Mouse (Mus musculus) hindbrain, embryonic 16.5 days (tissue): ENCODE measurements around the gene Hbs1l. TPM values are rescaled to one million over a fixed set of nuclear protein-coding genes. Genes with fewer than 3 reads are reported as not detected.

Experiments
- ATAC-seq: fragments of 200-750 bp; cut with Nextera tagmentation; 2 replicates; pipeline ENCODE4 v1.8.0; 2017; ENCODE audit warnings: moderate TSS enrichment, moderate library complexity
- H3K27ac ChIP-seq: fragments of 300-500 bp; sonication (generic); 2 replicates; pipeline ENCODE4 v1.5.1; 2014; ENCODE audit warnings: low read depth, mild to moderate bottlenecking, control low read depth, low read length, moderate library complexity
- H3K27me3 ChIP-seq: fragments of 300-500 bp; sonication (generic); replicated peaks from 2 replicates; pipeline ENCODE4 v1.6.1; 2014; ENCODE audit warnings: low read length; ENCODE audit not compliant: control insufficient read depth, insufficient read depth
- H3K36me3 ChIP-seq: fragments of 300-500 bp; sonication (generic); 2 replicates; pipeline ENCODE4 v1.6.1; 2014; ENCODE audit warnings: mild to moderate bottlenecking, low read length, moderate library complexity, mixed read lengths; ENCODE audit not compliant: control insufficient read depth, insufficient read depth
- H3K4me1 ChIP-seq: fragments of 300-500 bp; sonication (generic); 2 replicates; pipeline ENCODE4 v1.6.1; 2014; ENCODE audit warnings: low read depth, low read length; ENCODE audit not compliant: control insufficient read depth, insufficient read depth
- H3K4me2 ChIP-seq: fragments of 300-500 bp; sonication (generic); 2 replicates; pipeline ENCODE4 v1.6.1; 2014; ENCODE audit warnings: mild to moderate bottlenecking, low read length, control low read depth, moderate library complexity
- H3K4me3 ChIP-seq: fragments of 300-500 bp; sonication (generic); 2 replicates; pipeline ENCODE4 v1.5.1; 2014; ENCODE audit warnings: mild to moderate bottlenecking, low read length, control low read depth, moderate library complexity
- H3K9ac ChIP-seq: fragments of 300-500 bp; sonication (generic); 2 replicates; pipeline ENCODE4 v1.6.1; 2014; ENCODE audit warnings: low read depth, mild to moderate bottlenecking, control low read depth, low read length, moderate library complexity
- H3K9me3 ChIP-seq: fragments of 300-500 bp; sonication (generic); 2 replicates; pipeline ENCODE4 v1.6.1; 2014; ENCODE audit warnings: mild to moderate bottlenecking, low read length, moderate library complexity; ENCODE audit not compliant: control insufficient read depth
- WGBS: fragments of 180-500 bp; shearing (Covaris S2); extraction: QIAGEN DNeasy Blood & Tissue Kit; methylation state at CpG from one replicate; pipeline ENCODE4 v1.1.7; 2014; 5-methylcytosine and 5-hydroxymethylcytosine counted together
- polyA plus RNA-seq: library from polyadenylated mRNA; unstranded; fragments of >200 nt; fragmentation: Nextera tagmentation; extraction: Ambion mirVana; gene quantifications from 2 replicates; pipeline ENCODE4 v1.2.1, GENCODE M21; 2015

The Hbs1l gene
- polyA plus RNA-seq, 1 experiment from 2014 or later = 88.1 TPM

DNA sequence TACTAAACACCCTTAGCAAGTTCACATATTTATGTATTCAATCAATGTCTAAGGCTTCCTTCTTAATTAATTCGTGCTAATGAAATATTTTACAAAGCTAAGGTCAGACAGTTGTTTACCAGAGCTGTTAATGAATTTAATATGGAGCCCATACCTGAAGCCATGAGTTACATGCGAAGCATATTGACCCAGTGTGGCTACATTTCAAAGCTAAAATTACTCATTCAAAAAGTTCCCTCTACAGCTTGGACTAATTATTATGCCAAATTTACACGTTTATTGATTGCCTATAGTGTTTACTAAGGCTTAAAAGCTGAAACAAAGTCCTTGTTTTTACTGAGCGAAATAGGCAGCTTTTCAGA, 401 bp upstream of the Hbs1l start:
- 0 out of 2 replicates have a peak overlapping the region, but pooled peaks have one; percentile 2 for H3K27ac ChIP-seq
- no peaks in the 10 kb centered on the region for H3K9me3 ChIP-seq
- H3K9ac ChIP-seq = peak overlapping the region; percentile 49
- 43% methylated on average over 4 of the region's 4 CpGs for WGBS
- H3K4me1 ChIP-seq = peaks cover 14% of the 10 kb centered on the region
- H3K4me3 ChIP-seq = peak overlapping the region; percentile 53
- H3K36me3 ChIP-seq = no peaks in the 10 kb centered on the region; the same call in 1 of the 2 replicates
- H3K4me2 ChIP-seq = peak overlapping the region; percentile 62
- H3K27me3 ChIP-seq = no peaks in the 10 kb centered on the region
- no peak; the same call in 1 of the 2 replicates for ATAC-seq

DNA sequence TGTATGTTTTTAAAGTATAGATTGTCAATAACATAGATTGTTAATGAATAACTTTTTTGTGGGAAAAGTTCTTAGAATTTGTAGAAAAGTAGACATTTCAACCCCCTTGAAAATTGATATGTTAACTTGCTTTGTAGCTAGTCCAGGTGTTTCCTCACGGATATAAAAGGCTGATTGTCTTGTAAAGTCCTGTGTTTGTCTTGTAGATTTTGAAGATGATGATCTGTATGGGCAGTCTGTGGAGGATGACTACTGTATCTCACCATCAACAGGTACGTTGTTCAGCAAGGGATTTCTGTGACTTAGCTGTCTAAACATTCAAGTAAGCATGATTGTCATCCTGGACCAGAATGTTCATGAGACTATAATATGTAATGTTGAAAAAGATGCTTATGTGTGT, 3.2 kb downstream of the Hbs1l start:
- Histone ChIP-seq H3K9me3 (no peaks in the 10 kb centered on the region), H3K27me3 (no peaks in the 10 kb centered on the region), H3K4me2 (no peak overlapping the region), H3K36me3 (peaks cover 4% of the 10 kb centered on the region), H3K4me3 (no peak overlapping the region), H3K9ac (no peak overlapping the region), H3K27ac (no peak overlapping the region), H3K4me1 (peaks cover 14% of the 10 kb centered on the region)
- WGBS = 95% methylated on average over 2 of the region's 2 CpGs
- no peak for ATAC-seq

GRCm38 (mm10) chr10:21301822-21302221, 6.0 kb downstream of the Hbs1l start:
- H3K4me3 ChIP-seq = no peak overlapping the region
- H3K27me3 ChIP-seq = no peaks in the 10 kb centered on the region
- WGBS = 92% methylated on average over 7 of the region's 7 CpGs
- no peak overlapping the region for H3K9ac ChIP-seq
- no peak overlapping the region for H3K4me2 ChIP-seq
- peaks cover 10% of the 10 kb centered on the region for H3K4me1 ChIP-seq
- no peak overlapping the region for H3K27ac ChIP-seq
- no peaks in the 10 kb centered on the region for H3K9me3 ChIP-seq
- peaks cover 13% of the 10 kb centered on the region for H3K36me3 ChIP-seq
- ATAC-seq = no peak

DNA sequence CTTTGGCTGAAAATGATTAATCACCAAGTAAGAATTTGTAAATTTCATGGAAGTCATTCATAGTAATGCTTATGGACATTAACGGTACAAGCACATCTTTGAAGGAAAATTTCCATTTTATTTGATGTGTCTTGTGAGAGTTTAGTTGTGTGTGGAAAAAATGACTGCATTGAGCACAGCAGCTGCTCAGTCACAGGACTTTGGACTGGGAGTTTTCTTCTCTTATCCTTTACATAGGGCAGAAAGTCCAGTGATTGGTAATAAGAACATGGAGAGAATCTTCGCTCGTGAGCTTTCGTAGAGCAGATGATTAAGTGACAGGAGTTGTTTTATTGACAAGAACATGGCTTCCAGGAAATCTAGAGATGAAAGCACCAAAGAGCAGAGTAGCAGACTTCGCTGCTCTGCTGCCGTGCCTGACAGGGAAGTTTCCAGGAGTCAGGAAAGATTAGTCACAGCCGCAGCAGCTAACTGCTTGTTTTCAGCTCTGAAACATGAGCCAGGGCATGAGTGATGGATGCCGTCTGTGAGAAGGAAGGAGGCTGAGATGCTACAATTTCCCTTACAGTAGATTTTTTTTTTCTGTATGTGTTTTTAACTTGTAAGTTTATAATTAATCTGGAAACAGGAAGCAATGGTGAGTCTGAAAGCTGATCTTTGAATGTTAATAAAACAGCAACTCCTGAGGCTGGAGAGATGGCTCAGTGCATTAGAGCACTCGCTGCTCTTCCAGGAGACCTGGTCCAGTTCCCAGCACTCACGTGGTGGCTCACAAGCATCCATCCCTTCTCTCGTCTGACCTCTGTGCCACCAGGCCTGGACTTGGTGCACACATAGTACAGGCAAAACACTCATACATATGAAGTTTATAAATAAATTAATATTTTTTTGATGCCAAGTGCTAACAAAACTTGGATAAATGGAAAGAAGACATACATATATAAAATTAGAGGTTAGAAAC, 9.2 kb downstream of the Hbs1l start:
- WGBS = 89% methylated on average over 11 of the region's 11 CpGs
- ATAC-seq = no peak
- H3K9me3 ChIP-seq = no peaks in the 10 kb centered on the region
- H3K4me2 ChIP-seq = no peak overlapping the region
- no peak overlapping the region for H3K27ac ChIP-seq
- H3K4me1 ChIP-seq = no peaks in the 10 kb centered on the region
- H3K36me3 ChIP-seq = peaks cover 14% of the 10 kb centered on the region
- H3K9ac ChIP-seq = no peak overlapping the region
- H3K4me3 ChIP-seq = no peak overlapping the region
- no peaks in the 10 kb centered on the region for H3K27me3 ChIP-seq

DNA sequence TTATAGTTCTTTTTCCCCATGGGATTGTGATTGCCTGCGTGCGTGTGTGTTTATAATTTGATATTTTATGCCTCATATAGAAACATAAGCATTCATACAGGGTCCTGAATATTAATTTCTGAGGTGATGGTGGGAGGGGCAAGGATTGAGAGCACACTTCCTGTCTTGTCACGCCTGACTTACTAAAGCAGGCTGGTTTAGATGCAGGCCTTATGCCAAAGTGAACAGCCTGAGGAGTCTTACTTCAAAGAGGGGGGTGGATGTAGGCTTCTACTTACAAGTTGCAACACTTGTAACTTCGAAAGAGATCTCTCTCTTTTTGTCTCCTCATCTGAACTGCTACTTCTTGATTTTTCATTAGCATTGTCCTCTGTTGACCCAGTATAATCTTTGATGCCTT, 18.0 kb downstream of the Hbs1l start:
- Histone ChIP-seq H3K36me3 (no peaks in the 10 kb centered on the region; the same call in 1 of the 2 replicates), H3K9ac (no peak overlapping the region), H3K4me3 (no peak overlapping the region), H3K27me3 (no peaks in the 10 kb centered on the region), H3K9me3 (no peaks in the 10 kb centered on the region), H3K27ac (no peak overlapping the region), H3K4me1 (no peaks in the 10 kb centered on the region), H3K4me2 (no peak overlapping the region)
- 57% methylated on average over 4 of the region's 4 CpGs for WGBS
- ATAC-seq = no peak

GRCm38 (mm10) chr10:21316123-21316522, 20.3 kb downstream of the Hbs1l start:
- no peak overlapping the region for H3K4me3 ChIP-seq
- no peak overlapping the region for H3K4me2 ChIP-seq
- no peaks in the 10 kb centered on the region; the same call in 1 of the 2 replicates for H3K36me3 ChIP-seq
- no peaks in the 10 kb centered on the region for H3K9me3 ChIP-seq
- no peaks in the 10 kb centered on the region for H3K4me1 ChIP-seq
- WGBS = 69% methylated on average over 1 of the region's 1 CpGs
- H3K27ac ChIP-seq = no peak overlapping the region
- no peak overlapping the region for H3K9ac ChIP-seq
- no peaks in the 10 kb centered on the region for H3K27me3 ChIP-seq
- ATAC-seq = no peak

DNA sequence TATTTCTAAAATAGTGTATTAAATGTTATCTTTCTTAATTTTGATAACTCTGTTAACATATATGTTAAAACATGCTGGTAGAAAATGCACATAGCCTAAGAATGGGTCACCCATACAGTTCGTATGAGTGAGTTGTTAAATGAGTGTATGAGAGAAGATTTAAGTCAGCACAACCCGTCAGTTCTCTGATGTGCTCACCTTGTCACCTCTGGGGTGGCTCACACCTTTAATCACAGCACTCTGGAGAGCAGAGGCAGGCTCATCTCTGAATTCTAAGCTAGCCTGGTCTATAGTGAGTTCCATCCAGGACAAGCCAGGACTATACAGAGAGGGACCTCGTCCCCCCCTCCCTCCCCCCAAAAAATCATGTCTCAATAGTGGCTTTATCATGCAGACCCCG, 22.5 kb downstream of the Hbs1l start:
- H3K9ac ChIP-seq = no peak overlapping the region
- no peak for ATAC-seq
- no peaks in the 10 kb centered on the region; the same call in 1 of the 2 replicates for H3K36me3 ChIP-seq
- no peak overlapping the region for H3K4me3 ChIP-seq
- no peaks in the 10 kb centered on the region for H3K9me3 ChIP-seq
- H3K4me2 ChIP-seq = no peak overlapping the region
- 88% methylated on average over 4 of the region's 4 CpGs for WGBS
- H3K4me1 ChIP-seq = no peaks in the 10 kb centered on the region
- H3K27ac ChIP-seq = no peak overlapping the region
- H3K27me3 ChIP-seq = no peaks in the 10 kb centered on the region

- no peak for ATAC-seq
- no peaks in the 10 kb centered on the region for H3K27me3 ChIP-seq
- no peak overlapping the region for H3K4me2 ChIP-seq
- no peak overlapping the region for H3K27ac ChIP-seq
- no peaks in the 10 kb centered on the region; the same call in 1 of the 2 replicates for H3K36me3 ChIP-seq
- no peaks in the 10 kb centered on the region for H3K9me3 ChIP-seq
- 96% methylated on average over 1 of the region's 1 CpGs for WGBS
- H3K9ac ChIP-seq = no peak overlapping the region
- H3K4me1 ChIP-seq = no peaks in the 10 kb centered on the region
- H3K4me3 ChIP-seq = no peak overlapping the region
These were observed 23.2 kb downstream of the Hbs1l start for GRCm38 (mm10) chr10:21318996-21319395.

- H3K27ac ChIP-seq = no peak overlapping the region
- H3K9ac ChIP-seq = no peak overlapping the region
- H3K4me1 ChIP-seq = no peaks in the 10 kb centered on the region
- H3K27me3 ChIP-seq = no peaks in the 10 kb centered on the region
- no peaks in the 10 kb centered on the region; the same call in 1 of the 2 replicates for H3K36me3 ChIP-seq
- H3K4me2 ChIP-seq = no peak overlapping the region
- H3K4me3 ChIP-seq = no peak overlapping the region
- H3K9me3 ChIP-seq = no peaks in the 10 kb centered on the region
- 94% methylated on average over 6 of the region's 6 CpGs for WGBS
- no peak for ATAC-seq
These were observed 24.8 kb downstream of the Hbs1l start for GRCm38 (mm10) chr10:21320601-21321000.
